Mouse (Mus musculus) liver, adult 2 months (tissue): Measurements from ENCODE around the gene Fscn2. TPM values are rescaled to one million over a fixed set of nuclear protein-coding genes. Genes with fewer than 3 reads are reported as not detected.

Experiments
- DNase-seq: peaks from one replicate; pipeline ENCODE4 v3.0.0-alpha.2; 2011; ENCODE audit warnings: low read depth, low spot score; ENCODE audit errors: extremely low read depth
- H3K27ac ChIP-seq: fragments of 200-500 bp; replicated peaks from 2 replicates; pipeline ENCODE4 v1.5.1; 2012; ENCODE audit warnings: low read depth, mild to moderate bottlenecking, control low read depth, inconsistent platforms, low read length; ENCODE audit not compliant: insufficient read depth
- H3K27me3 ChIP-seq: fragments of 200-500 bp; 2 replicates; pipeline ENCODE4 v1.6.1; 2012; ENCODE audit warnings: mild to moderate bottlenecking, moderate library complexity, low read length, inconsistent platforms; ENCODE audit not compliant: control insufficient read depth, insufficient read depth
- H3K36me3 ChIP-seq: fragments of 200-500 bp; 2 replicates; pipeline ENCODE4 v1.6.1; 2012; ENCODE audit warnings: low read length, inconsistent platforms; ENCODE audit not compliant: control insufficient read depth, insufficient read depth
- H3K4me1 ChIP-seq: fragments of 200-500 bp; 2 replicates; pipeline ENCODE4 v1.6.1; 2011; ENCODE audit warnings: low read length; ENCODE audit not compliant: control insufficient read depth, insufficient read depth
- H3K4me3 ChIP-seq: fragments of 200-500 bp; 2 replicates; pipeline ENCODE4 v1.5.1; 2011; ENCODE audit warnings: low read depth, mild to moderate bottlenecking, control low read depth, low read length, moderate library complexity; ENCODE audit not compliant: insufficient read depth
- H3K79me2 ChIP-seq: fragments of 200-500 bp; 2 replicates; pipeline ENCODE4 v1.6.1; 2012; ENCODE audit warnings: inconsistent platforms, mild to moderate bottlenecking, low read length, moderate library complexity; ENCODE audit not compliant: control insufficient read depth, insufficient read depth
- H3K9ac ChIP-seq: fragments of 200-500 bp; 2 replicates; pipeline ENCODE4 v1.6.1; 2012; ENCODE audit warnings: low read depth, mild to moderate bottlenecking, control low read depth, inconsistent platforms, low read length
- CTCF ChIP-seq: fragments of 200-500 bp; IDR thresholded peaks from 2 replicates; pipeline ENCODE4 v1.5.1; 2011; ENCODE audit warnings: low read depth, low read length, control low read depth
- POLR2A ChIP-seq: fragments of 200-500 bp; IDR thresholded peaks from 2 replicates; pipeline ENCODE4 v1.6.1; 2011; ENCODE audit warnings: low read length, control low read depth; ENCODE audit not compliant: insufficient read depth; ENCODE audit errors: extremely low read depth
- WGBS: fragments of 180-500 bp; shearing (Covaris S2); methylation state at CpG from one replicate; pipeline ENCODE4 v1.1.7; 2018; 5-methylcytosine and 5-hydroxymethylcytosine counted together
- polyA plus RNA-seq: library from polyadenylated mRNA; depleted of rRNA; stranded (reverse); fragments of >200 nt; gene quantifications from 2 replicates; pipeline ENCODE4 v1.2.3, GENCODE M21; 2012
- total RNA-seq: library from RNA; depleted of rRNA; stranded (reverse); fragments of >200 nt; gene quantifications from 2 replicates; pipeline ENCODE4 v1.2.3, GENCODE M21; 2014

Fscn2 gene
- total and polyA plus RNA-seq, 2 experiments, result not detected

DNA sequence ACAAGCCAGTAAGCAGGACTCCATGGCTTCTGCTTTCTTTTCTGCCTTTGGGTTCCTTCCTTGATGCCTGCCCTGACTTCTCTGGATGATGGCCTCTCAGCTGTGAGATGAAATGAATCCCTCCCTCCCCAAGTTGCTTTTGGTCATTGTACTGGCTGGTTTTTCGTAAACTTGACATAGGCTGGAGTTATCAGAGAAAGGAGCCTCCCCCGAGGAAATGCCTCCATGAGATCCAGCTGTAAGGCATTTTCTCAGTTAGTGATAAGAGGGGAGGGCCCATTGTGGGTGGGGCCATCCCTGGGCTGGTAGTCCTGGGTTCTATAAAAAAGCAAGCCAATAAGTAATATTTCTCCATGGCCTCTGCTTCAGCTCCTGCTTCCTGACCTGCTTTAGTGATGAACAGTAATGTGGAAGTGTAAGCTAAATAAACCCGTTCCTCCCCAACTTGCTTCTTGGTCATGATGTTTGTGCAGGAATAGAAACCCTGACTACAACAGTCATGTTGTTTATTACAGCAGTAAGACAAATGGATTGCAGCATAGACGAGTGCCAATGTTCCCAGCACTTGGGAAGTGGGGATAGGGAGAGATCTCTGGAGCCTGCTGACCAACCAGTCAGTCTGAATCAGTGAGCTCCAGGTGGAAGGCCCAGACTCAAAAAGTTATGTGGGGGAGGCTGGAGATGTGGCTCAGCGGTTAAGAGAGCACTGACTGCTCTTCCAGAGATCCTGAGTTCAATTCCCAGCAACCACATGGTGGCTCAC is 5.9 kb upstream of the Fscn2 start:
- H3K4me1 ChIP-seq, result peaks cover 5% of the 10 kb centered on the region; the same call in 1 of the 2 replicates

DNA sequence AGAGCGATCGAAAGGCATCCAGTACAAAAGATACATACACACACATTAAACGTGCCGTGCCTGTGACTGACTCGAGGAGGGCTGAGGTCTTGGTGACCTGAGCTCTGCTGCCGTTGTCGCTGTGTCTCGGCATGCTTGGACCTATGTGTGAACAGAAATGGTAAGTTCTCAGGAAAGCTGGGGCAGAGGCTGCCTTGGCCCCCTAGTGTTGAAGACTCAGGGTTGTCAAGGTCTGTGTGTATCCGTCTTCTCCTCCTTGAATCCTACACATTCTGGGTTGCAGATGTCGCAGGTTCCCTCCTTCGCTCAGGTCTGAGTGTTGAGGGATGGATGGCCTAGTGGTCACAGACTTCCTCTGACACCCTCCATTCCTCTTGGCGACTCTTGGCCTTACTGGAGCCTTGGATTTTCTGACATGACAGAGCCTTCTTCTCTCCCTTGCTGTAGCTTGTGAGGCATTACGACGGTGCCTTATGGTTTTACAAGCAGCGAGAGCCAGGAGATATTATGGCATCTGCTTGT is 5.0 kb upstream of the Fscn2 start:
- peaks cover 5% of the 10 kb centered on the region; the same call in 1 of the 2 replicates for H3K4me1 ChIP-seq
- H3K36me3 ChIP-seq, result no peaks in the 10 kb centered on the region
- TF ChIP-seq POLR2A (no peak), CTCF (no peak)
- H3K27me3 ChIP-seq, result no peaks in the 10 kb centered on the region
- H3K27ac ChIP-seq, result no peak overlapping the region
- H3K79me2 ChIP-seq, result no peaks in the 10 kb centered on the region
- WGBS, result 93% methylated on average over 15 of the region's 15 CpGs
- no peak for DNase-seq
- H3K4me3 ChIP-seq, result no peak overlapping the region
- no peak overlapping the region for H3K9ac ChIP-seq

More for the DNA sequence above, 5.9 kb upstream of the Fscn2 start:
- no peak overlapping the region for H3K4me3 ChIP-seq
- H3K27ac ChIP-seq, result no peak overlapping the region
- no peak for DNase-seq
- 74% methylated on average over 5 of the region's 5 CpGs for WGBS
- no peak overlapping the region for H3K9ac ChIP-seq
- no peaks in the 10 kb centered on the region for H3K36me3 ChIP-seq
- H3K79me2 ChIP-seq, result no peaks in the 10 kb centered on the region
- no peaks in the 10 kb centered on the region for H3K27me3 ChIP-seq
- TF ChIP-seq CTCF (no peak), POLR2A (no peak)

- Histone ChIP-seq H3K79me2 (no peaks in the 10 kb centered on the region), H3K36me3 (no peaks in the 10 kb centered on the region), H3K4me1 (peaks cover 5% of the 10 kb centered on the region; the same call in 1 of the 2 replicates), H3K27ac (no peak overlapping the region), H3K9ac (no peak overlapping the region), H3K4me3 (no peak overlapping the region), H3K27me3 (no peaks in the 10 kb centered on the region)
- no peak for TF ChIP-seq CTCF
- TF ChIP-seq POLR2A, result no peak
- 96% methylated on average over 4 of the region's 4 CpGs for WGBS
- no peak for DNase-seq
Measured at GRCm38 (mm10) chr11:120356900-120357299, 4.4 kb upstream of the Fscn2 start.

DNA sequence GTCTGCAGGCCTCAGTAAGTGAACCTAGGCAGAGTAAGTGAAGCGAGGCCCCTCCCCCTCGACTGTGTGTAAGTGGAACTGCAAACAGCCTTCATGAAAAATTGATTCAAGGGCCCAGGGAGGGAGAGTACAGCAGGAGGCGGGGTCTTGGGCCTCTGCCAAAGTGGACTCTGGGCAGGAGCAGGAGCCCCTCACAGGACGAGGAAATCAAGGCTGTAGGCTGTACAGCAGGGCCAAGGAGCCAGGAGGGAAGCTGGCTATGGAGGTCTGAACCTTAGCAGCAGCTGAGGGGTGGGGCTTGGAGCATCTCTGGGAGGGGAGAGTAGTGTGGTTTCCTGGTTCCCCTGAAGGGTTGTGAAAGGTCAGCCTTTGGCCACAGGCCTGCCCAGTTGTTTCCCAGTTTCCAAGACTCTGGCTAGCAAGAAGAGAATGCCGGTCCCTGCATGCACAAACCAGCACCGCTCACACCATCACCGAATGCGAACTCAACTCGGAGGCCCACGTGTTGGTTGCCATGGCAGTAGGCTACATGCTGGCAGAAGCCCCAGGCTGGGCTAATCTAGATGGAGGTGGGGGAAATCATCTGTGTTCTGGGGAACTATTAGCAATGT is 3.4 kb upstream of the Fscn2 start:
- Histone ChIP-seq H3K4me3 (no peak overlapping the region), H3K36me3 (no peaks in the 10 kb centered on the region), H3K27ac (no peak overlapping the region), H3K27me3 (no peaks in the 10 kb centered on the region), H3K4me1 (peaks cover 3% of the 10 kb centered on the region; the same call in 1 of the 2 replicates), H3K9ac (no peak overlapping the region), H3K79me2 (no peaks in the 10 kb centered on the region)
- 41% methylated on average over 10 of the region's 10 CpGs for WGBS
- TF ChIP-seq POLR2A, result no peak
- no peak for TF ChIP-seq CTCF
- no peak for DNase-seq

GRCm38 (mm10) chr11:120359391-120359790 is 1.9 kb upstream of the Fscn2 start:
- no peak overlapping the region for H3K27ac ChIP-seq
- WGBS, result 55% methylated on average over 6 of the region's 6 CpGs
- DNase-seq, result no peak
- H3K9ac ChIP-seq, result no peak overlapping the region
- no peak for TF ChIP-seq POLR2A
- TF ChIP-seq CTCF, result no peak
- no peaks in the 10 kb centered on the region for H3K79me2 ChIP-seq
- no peaks in the 10 kb centered on the region for H3K36me3 ChIP-seq
- H3K4me1 ChIP-seq, result no peaks in the 10 kb centered on the region
- H3K4me3 ChIP-seq, result no peak overlapping the region
- H3K27me3 ChIP-seq, result no peaks in the 10 kb centered on the region
